Mouse (Mus musculus) erythroid progenitor cell, adult 5-6 weeks (primary cell): ENCODE data around the gene Ska2. TPM values are rescaled to one million over a fixed set of nuclear protein-coding genes. Genes with fewer than 3 reads are reported as not detected.
A peak's percentile ranks its signal among the peaks of the same experiment; 100 is the strongest.

Experiments used
- ATAC-seq: replicated peaks from 2 replicates; pipeline ENCODE4 v1.8.0; 2016; ENCODE audit warnings: moderate number of reproducible peaks, mild to moderate bottlenecking, moderate TSS enrichment, inconsistent platforms; ENCODE audit not compliant: poor library complexity, low FRiP score, severe bottlenecking
- total RNA-seq, 2 experiments: library from RNA; stranded (forward) in 1 of 2; stranded (reverse) in 1 of 2; fragments of 150-400 nt in 1 of 2; fragments of 186-747, 209-891 nt in 1 of 2; gene quantifications; 2 replicates each; pipeline versions ENCODE4 v1.2.3 to v1.2.4; 2015 to 2017; ENCODE audit warnings: low replicate concordance in 2 of 2

Ska2 gene
- total RNA-seq (2015; ENCODE audit: low replicate concordance): 148 and 181 TPM in 2 replicates
- 114 and 145 TPM in 2 replicates for total RNA-seq (2017; ENCODE audit: low replicate concordance)

DNA sequence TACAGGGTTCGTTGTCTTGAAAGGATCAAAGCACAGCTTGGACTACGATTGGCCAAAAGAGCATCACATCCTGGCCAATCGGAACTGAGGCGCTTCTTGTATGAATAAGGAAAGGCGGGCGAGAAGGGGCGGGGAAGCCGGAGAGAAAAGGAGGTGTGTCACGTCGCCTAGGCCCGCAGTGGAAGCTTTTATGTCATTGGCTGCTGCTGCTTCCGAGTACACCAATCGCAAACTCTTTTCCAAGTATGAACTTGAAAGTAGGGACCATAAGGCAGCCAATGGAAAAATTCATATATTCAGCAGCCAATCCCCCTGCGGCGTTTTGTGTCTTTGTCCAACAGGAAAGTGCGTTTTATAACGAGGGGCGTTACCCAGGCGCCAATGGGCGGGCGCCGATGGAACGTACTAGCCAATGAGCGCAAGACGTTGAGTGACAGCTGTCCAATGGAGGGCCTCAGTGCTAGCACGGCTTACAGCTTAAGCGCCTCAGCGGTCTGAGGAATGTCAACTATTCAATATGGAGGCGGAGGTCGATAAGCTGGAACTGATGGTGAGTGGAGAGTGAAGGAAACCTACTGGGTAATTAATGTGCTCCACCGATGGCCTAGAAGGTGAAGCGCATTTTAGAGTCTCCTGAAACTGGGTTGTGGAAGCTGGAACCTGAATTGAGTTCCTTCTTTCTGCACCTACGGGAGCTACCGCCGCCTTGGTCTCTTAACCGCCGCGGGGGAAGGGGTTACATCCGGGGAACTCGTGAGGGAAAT is at the start of gene Ska2:
Gene Ska2 (plus strand): TSS at position 480 of the 764 bp plus-strand sequence.
- peak; percentile 92 for ATAC-seq

DNA sequence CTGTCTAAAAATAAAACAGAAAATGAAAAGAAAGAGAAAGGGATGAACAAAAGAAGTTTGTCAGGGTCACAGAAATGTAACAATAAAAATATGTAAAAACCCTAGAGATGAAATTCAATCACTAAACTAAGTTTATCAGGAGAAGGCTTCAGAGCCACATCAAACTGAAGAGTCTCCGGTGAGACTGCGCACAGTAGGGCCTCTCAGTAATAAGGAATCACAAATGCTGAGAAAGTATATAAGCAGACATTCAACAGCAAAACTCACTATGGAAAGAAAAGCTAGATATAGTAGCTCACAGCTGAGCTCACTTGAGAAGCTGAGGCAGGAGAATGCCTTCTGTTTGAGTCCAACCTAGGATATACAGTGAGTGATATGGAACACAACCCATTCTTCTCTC is 48.6 kb upstream of the Ska2 start:
- ATAC-seq: no peak

DNA sequence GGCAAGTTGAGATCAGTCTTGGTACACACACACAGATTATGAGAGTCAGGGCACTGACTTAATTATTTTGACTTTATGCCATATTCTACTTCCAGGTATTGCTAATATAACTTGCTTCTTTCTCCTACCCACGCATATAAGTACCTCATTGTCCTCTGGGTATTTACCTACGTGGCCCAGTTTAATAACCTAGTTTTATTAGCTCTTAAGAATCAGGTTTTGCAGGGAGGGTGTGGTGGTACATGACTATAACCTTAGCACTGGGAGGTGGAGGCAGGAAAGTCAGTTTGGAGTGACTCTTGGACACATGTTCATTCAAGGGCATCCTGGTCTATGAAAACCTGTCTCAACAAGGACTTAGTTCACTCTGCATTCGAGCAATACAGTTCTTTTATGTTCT is 46.9 kb upstream of the Ska2 start:
- no peak for ATAC-seq

DNA sequence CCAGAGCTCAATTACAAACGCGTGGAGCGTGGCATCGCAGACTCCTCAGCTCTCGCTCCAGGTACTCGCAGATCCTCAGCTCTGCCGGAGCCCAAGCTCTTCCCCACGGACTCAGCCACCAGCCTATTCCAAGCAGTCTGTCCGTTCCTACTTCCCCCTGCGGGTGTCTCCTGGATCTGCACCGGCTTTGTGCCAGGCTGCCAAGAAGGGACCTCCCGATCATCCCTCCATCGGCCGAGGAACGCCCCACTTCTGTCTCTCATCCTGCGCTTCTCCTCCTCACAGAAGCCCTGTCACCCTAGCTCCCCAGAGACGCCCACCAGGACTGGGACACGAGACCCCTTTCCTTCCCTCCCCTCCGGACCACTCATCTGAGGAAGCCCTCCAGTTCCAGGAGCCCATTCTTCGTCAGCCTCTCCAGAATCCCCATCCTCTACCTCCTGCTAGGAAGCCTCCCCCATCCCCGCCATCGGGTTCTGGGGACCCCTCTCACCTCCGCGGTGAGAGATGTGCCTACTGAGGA is 35.6 kb upstream of the Ska2 start:
- ATAC-seq: peak; percentile 89

DNA sequence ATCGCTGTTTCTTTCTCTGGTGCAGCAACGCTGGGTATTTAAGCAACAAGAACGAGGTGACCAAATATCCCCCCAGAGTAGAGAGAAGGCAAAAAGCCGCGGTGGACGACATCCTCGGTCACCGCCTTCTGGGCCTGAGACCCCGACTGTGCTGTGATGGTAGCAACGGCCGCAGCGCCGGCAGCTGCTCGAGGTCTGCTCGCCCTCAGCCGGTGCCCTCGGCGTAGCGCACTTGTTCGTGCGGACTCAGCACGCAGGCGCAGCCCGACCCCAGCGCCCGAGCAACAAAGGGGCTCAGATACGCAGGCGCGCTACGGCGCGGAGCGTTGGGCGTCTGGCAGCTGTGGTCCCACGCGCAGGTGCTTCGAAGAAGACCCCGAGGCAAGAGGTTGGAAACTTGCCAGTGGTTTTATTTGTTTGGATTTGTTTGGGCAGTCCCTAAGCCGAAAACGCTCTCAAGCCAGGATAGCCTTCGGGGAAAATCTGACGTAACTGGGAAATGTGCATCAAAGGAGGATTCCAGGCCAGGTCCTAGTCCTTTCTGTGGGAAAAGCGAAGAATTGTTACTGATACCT is 35.1 kb upstream of the Ska2 start, which contains the start of gene Gdpd1:
Gene Gdpd1 (minus strand): TSS at position 197 of the 575 bp plus-strand sequence.
- ATAC-seq: peak; percentile 97

DNA sequence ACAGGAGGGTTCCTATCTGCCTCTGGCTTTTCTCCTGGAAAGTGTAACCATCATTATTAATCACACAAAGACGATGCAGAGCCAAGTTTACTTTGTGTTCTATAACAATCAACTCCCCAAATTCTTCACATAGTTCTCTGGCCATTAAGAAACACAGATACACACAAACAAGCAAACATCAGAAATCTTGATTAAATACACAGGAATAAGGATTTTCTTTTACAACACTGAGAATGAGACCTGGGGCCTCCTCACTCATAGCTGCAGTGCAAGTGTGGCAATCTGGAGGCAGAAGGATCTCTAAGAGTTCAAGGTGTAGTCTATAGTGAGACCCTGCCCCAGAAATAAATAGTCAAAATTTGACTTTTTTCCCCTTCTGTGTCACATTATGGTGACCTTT is 25.3 kb upstream of the Ska2 start:
- no peak for ATAC-seq

DNA sequence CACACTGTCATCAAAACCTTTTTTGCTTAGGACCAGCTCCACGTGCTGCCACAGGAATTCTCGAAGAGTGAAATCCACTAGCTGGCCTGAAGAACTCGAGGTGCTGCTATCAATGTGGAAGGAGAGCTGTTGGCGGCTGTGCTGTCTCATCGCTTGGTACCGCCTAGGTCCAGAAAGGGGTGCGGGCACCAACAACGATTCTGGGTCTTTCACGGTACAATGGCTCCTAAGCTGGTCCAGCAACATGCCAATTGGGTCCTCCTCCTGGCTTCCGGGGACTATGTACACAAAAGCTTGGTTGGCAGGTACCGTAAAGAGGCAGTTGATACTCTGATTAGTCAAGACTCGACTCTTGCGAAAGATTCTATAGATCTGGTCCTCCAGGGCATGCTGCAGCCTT is 23.6 kb upstream of the Ska2 start:
- ATAC-seq: no peak

DNA sequence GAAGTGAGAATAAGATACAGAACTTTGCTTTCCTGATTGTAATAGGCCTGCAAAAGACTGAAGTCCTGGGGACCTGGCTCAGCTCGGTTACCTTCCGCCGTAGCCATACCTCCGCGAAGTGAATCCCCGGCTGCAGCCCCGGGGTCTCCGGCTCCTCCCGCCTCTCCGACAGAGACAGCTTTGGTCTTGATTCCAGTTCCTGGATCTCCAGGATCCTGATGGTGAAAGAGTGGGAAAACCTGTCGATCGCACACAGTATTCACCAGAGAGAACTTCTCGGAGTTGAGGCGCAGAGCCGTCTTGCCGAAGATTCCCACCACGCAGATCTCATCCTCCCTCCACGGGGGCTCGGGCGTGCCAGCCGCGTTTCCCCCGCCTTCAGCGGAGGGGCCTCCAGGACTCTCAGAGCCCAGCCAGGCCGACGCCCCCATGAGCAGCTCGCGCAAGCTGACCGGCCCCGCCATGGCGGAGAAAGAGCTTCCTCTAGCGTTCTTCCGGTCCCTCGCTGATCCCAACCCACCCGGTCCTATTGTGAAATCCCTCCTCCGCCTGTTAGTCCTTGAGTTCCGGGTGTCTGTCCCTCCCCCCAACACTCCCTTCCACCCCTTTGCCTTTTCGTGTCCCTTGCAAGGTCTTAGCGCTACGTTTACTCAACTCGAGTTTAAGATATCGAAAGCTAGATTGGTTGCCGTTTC is 22.6 kb upstream of the Ska2 start, which contains the start of gene Smg8:
Gene Smg8 (minus strand): TSS at position 485 of the 695 bp plus-strand sequence.
- peak; percentile 93 for ATAC-seq

DNA sequence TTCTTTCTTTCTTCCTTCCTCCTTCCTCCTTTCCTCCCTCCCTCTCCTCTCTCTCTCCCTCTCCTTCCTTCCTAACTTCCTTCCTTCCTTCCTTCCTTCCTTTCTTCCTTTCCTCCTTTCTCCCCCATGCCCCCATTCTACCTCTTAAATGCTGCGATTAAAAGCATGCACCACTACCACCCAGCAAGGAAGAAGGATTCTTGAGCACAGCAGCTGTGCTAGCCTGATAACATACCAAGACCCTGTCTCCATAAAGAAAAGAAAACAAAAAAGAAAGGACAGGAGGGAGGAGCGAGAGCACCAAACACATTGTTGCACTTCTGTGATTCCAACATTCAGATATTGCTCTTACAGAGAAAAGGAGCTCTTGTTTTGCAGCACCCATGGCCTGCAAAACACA is 21.9 kb upstream of the Ska2 start:
- no peak for ATAC-seq

DNA sequence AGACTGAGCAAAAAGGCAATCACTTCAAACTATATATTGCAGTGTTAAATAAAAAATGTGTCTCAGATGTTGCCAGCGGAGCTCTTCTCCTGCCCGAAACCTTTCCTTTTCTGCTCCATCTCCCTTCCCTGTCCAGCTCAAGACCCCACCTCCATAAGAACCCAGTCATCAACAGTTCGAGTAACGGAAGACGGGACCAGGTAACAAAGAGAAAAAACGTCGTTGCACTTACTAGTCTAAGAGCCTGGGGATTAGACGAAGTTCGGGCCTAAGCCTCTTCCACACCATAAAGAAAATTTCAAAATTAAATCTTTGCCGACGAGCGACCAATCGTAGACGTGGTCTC is 652 bp upstream of the Ska2 start, which contains the start of gene Prr11:
Gene Prr11 (minus strand): TSS at position 300 of the 346 bp plus-strand sequence.
- ATAC-seq: no peak

DNA sequence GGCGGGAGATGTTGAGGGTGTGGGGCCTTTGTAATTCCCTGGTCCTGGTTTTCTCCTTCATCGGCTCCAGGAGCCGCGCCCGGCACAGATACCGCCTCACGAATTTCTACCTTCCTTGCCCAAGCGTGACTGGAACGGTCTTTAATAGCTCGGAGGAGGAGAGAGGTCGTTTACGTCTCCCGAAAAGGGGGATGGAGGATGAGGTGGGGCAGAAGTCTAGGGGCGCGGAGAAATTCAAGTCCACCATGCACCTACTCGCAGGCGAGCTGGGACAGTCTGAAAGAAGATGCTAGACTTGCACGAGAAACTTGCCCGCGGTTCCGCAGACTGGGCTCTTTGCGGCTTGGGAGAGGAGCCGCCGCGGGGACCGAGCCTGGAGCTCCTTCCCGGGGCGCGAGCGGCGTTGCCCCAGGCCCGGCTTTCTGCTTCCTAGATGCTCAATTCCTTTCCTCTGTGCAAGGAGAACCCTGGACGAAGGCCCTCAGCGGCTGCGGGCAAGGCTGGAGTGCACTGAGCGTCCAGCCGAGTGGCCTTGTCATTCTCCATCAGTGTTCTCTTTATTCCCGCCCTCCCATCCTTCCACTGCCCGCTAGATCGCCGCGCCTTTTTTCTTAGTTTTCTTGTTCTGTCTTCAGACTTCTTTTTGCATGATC is 611 bp downstream of the Ska2 start:
- ATAC-seq: peak; percentile 16; the same call in 1 of the 2 replicates

DNA sequence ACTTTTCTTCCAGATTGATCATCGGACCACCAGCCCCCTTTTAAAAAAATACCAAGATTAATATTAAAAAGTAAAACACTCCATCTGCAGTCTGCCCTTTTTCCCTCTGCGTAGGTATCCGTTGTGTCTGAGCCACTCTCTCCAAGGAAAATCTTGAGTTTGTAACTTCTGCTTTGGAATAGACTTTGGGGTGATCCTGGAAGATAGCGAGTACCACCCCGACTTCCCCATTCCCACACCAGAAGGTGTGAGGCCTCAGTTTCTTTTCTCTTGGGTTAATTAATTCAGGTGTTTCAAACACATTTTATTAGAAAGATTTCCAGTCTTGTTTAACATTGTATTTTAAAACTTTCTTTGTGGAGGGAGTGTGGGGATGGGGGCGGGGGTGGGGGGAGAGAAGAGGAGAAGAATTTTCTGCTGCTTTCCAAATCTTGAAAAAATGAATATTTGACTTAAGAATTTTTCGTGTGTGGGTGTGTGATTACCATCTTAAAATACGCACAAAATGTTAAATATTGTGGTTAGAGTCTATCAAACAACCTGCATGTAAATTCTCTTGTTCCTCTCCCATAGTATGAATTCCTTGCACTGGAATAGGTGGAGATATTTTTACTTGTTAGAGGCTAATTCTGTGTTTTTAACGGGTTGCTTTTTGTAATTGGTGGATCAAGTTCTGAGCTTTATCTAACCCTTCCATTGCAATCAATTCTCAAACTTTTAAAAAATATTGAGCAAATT is 1.3 kb downstream of the Ska2 start:
- no peak for ATAC-seq

DNA sequence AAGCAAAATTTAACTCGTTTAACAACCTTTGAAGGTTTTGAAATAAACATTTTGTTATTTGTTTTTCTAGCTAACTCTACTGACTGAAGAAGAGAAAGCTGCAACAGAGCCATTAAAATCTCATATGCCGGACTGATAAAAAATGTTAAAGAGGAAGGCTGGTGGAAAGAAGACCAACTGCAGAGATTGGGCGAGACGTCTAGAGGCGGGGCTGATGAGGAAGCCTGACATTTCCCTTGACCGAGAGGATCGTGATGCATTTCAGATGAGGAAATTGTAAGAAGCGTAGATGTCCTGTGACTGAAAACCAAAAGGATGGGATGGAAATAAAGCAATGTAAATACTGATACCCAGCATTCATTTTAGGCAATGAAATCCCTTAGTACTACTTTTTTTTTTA is 12.8 kb downstream of the Ska2 start:
- ATAC-seq: no peak

DNA sequence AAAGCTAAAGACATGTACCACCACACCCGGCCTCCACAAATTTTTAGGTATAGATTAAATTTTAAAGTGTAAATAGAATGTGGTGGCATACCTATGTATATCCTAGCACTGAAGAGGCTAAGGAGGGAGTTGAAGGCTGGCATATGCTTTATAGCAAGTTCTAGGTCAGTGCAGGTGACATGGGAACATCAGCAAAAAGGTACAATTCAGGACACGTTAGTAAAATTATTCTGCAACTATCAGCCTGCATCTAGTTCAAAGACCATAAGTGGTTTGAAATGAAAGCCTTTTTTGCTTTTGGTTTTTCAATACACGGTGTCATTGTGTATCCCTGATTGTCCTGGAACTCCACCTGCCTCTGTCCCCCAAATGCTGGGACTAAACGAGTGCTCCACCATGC is 16.5 kb downstream of the Ska2 start:
- no peak for ATAC-seq

DNA sequence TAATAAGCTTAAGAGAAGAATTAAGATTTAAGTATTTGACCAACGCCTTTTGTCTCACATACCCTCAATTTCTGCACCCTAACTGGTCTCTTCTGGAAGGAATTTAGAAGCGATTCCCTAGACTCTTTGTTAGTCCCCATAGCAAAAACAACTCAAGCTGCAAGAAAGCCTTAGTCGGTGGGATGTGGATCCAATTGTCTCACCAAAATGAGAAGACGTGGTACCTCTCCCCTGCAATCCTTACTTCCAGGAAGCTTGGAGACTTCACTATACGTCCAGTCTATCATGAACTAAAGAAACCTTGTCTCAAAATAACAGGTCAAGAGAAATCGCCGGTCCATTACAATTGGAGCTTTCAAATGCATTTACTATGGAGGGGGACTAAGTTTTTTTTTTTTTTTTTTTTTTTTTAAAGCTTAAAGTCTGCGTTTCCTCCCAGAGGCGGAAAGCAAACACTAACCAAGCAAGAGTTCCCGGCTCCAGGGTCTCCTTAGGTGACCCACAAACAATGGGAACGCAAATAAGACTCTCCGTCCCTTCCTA is 17.3 kb downstream of the Ska2 start:
- ATAC-seq: no peak

DNA sequence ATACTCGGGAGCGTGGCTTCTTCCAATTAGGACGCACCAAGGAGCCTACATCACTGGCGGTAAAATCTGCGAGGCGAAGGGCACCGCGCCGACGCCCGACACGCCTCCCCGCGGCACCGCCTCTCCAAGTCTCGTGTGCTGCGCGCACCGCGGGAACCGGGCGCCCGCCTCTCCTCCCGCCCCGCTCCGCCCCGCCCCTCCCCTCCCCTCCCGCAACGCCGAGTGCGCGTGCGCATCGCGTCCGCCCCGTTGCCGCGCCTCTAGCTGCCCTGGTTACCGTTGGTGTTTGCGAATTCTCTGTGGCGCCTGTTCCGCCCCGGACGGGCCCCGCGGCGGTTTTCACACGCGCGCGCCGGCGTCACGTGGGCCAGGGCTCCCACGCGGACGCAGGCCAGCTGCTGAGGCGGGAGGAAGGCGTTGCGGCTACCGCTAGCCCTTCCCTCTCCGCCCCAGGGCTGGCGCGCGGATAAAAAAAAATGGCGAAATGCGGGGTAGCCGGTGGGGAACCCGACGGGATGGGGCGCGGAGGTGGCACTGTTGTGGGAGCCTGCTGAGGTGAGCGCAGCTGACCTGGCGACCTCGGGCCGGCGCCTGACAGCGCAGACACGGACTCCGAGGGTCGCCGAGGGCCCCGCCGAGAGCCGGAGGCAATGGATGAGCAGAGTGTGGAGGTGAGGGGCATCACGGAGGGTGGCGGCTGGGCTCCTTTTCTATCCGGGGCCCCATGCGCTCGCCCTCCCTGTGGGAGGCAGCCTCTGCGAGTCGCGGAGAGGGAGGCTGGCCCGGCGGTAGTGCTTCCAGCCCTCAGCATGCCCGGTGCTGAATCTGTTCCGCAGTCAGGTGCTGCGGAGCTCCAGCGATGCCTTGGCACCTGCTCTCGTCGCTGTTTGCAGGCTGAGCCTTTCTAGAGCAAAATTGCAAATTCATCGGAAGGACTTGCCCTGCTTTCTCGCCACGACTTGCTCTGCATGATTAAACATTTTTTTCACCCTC is 18.1 kb downstream of the Ska2 start, which contains the start of gene Trim37:
Gene Trim37 (plus strand): TSS at position 254 of the 993 bp plus-strand sequence.
- ATAC-seq: peak; percentile 93

DNA sequence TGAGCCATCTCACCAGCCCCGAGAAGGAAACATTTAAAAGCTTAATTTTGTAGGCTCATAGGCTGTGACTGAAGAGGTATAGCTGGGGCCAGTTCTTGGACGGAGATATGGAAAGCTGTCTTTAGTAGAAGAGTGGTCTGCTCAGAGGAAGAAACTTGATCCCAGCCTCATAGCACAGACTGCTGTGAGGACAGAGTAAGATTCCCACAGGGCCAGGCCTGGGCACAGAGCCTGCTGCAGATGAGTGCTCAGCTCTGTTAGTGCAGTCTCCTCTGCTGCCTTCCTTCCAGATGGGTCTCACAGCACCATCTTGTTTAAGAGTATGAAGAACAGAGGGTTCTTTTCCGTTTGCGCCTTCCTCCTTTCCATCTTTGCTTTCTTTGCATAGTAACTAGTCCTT is 27.2 kb downstream of the Ska2 start:
- ATAC-seq: no peak

DNA sequence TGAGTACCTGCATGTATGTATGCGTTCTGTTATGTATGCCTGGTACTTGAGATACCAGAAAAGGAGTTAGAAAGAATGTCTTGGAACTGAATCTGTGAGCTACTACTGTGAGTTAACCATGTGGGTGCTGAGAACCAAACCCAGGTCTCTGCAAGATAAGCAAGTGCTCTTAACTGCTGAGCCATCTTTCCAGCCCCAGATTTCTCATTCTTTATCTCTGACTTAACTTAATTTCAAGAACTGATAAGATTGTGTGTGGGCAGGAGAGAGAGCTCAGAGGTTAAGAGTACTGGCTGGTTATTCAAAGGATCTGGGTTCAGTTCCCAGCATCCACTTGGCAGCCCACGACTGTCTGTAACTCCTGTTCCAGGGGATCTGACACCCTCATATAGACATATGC is 49.0 kb downstream of the Ska2 start:
- ATAC-seq: no peak
